Mouse (Mus musculus) midbrain, postnatal 0 days (tissue): ENCODE measurements around the gene Irak3. TPM values are rescaled to one million over a fixed set of nuclear protein-coding genes. Genes with fewer than 3 reads are reported as not detected.

Source experiments
- ATAC-seq: fragments of 200-750 bp; cut with Nextera tagmentation; 2 replicates; pipeline ENCODE4 v1.8.0; 2017; ENCODE audit warnings: moderate number of reproducible peaks, mild to moderate bottlenecking, moderate TSS enrichment, moderate library complexity; ENCODE audit not compliant: low FRiP score
- DNase-seq: peaks from one replicate; pipeline ENCODE4 v3.0.0-alpha.2; 2015; ENCODE audit warnings: low spot score
- H3K27ac ChIP-seq: fragments of 300-500 bp; sonication (generic); 2 replicates; pipeline ENCODE4 v1.5.1; 2014; ENCODE audit warnings: low read depth, mild to moderate bottlenecking, low read length, mixed read lengths
- H3K27me3 ChIP-seq: fragments of 300-500 bp; sonication (generic); 2 replicates; pipeline ENCODE4 v1.6.1; 2014; ENCODE audit warnings: low read length, control low read depth, mixed read lengths; ENCODE audit not compliant: insufficient read depth
- H3K36me3 ChIP-seq: fragments of 300-500 bp; sonication (generic); 2 replicates; pipeline ENCODE4 v1.6.1; 2014; ENCODE audit warnings: low read length, control low read depth, mixed read lengths; ENCODE audit not compliant: insufficient read depth
- H3K4me1 ChIP-seq: fragments of 300-500 bp; sonication (generic); 2 replicates; pipeline ENCODE4 v1.6.1; 2014; ENCODE audit warnings: mild to moderate bottlenecking, control low read depth, antibody characterized with exemption, low read length, mixed read lengths; ENCODE audit not compliant: insufficient read depth
- H3K4me2 ChIP-seq: fragments of 300-500 bp; sonication (generic); 2 replicates; pipeline ENCODE4 v1.6.1; 2014; ENCODE audit warnings: low read depth, mild to moderate bottlenecking, low read length, mixed read lengths; ENCODE audit not compliant: poor library complexity, severe bottlenecking
- H3K4me3 ChIP-seq: fragments of 300-500 bp; sonication (generic); 2 replicates; pipeline ENCODE4 v1.5.1; 2014; ENCODE audit warnings: low read depth, mild to moderate bottlenecking, low read length, moderate library complexity
- H3K9ac ChIP-seq: fragments of 300-500 bp; sonication (generic); replicated peaks from 2 replicates; pipeline ENCODE4 v1.6.1; 2014; ENCODE audit warnings: mild to moderate bottlenecking, low read length, moderate library complexity, mixed read lengths; ENCODE audit not compliant: poor library complexity, severe bottlenecking
- H3K9me3 ChIP-seq: fragments of 300-500 bp; sonication (generic); 2 replicates; pipeline ENCODE4 v1.6.1; 2016; ENCODE audit warnings: low read length, control low read depth
- CTCF ChIP-seq: IDR thresholded peaks from 2 replicates; pipeline ENCODE4 v1.5.1; 2016; ENCODE audit warnings: antibody characterized with exemption, mild to moderate bottlenecking
- WGBS: fragments of 180-500 bp; shearing (Covaris S2); extraction: QIAGEN DNeasy Blood & Tissue Kit; methylation state at CpG from one replicate; pipeline ENCODE4 v1.1.7; 2014; 5-methylcytosine and 5-hydroxymethylcytosine counted together
- polyA plus RNA-seq: library from polyadenylated mRNA; unstranded; fragments of >200 nt; fragmentation: Nextera tagmentation; extraction: Ambion mirVana; gene quantifications from 2 replicates; pipeline ENCODE4 v1.2.1, GENCODE M21; 2015
- total RNA-seq: library from RNA; depleted of rRNA; stranded (reverse); fragments of >200 nt; gene quantifications from 2 replicates; pipeline ENCODE4 v1.2.3, GENCODE M21; 2014; rRNA removed

Irak3 gene
- total and polyA plus RNA-seq, 2 experiments from 2014 or later = 0.19 to 0.60 TPM

- ATAC-seq (no peak), DNase-seq (no peak)
- 78% methylated on average over 3 of the region's 3 CpGs for WGBS
- Histone ChIP-seq H3K9me3 (no peaks in the 10 kb centered on the region), H3K9ac (no peak overlapping the region), H3K4me3 (peak overlapping the region; percentile 62), H3K27me3 (no peaks in the 10 kb centered on the region), H3K36me3 (no peaks in the 10 kb centered on the region), H3K27ac (no peak overlapping the region), H3K4me2 (peak overlapping the region; percentile 93), H3K4me1 (no peaks in the 10 kb centered on the region)
- TF ChIP-seq CTCF = peak; percentile 26
Observed at GRCm38 (mm10) chr10:120111691-120112319, 90.1 kb downstream of the Irak3 start.

DNA sequence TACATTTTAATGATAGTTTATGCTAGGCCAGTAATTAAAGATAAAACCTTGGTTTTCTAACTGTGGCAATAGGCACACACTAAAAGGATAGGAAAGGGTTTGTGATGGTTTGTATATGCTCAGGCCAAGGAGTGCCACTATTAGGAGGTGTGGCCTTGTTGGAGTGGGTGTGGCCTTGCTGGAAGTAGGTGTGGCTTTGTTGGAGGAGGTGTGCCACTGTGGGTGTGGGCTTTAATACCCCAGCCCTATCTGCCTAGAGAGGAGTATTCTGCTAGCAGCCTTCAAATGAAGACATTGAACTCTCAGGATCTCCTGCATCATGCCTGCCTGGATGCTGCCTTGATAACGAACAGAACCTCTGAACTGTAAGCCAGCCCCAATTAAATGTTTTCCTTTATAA lies 101.1 kb downstream of the Irak3 start:
- Histone ChIP-seq H3K9ac (no peak overlapping the region), H3K4me1 (no peaks in the 10 kb centered on the region), H3K9me3 (no peaks in the 10 kb centered on the region), H3K27me3 (no peaks in the 10 kb centered on the region), H3K4me3 (no peak overlapping the region), H3K4me2 (no peak overlapping the region), H3K27ac (no peak overlapping the region), H3K36me3 (no peaks in the 10 kb centered on the region)
- DNase-seq (no peak), ATAC-seq (no peak)
- TF ChIP-seq CTCF = no peak
- 92% methylated on average over 1 of the region's 1 CpGs for WGBS

DNA sequence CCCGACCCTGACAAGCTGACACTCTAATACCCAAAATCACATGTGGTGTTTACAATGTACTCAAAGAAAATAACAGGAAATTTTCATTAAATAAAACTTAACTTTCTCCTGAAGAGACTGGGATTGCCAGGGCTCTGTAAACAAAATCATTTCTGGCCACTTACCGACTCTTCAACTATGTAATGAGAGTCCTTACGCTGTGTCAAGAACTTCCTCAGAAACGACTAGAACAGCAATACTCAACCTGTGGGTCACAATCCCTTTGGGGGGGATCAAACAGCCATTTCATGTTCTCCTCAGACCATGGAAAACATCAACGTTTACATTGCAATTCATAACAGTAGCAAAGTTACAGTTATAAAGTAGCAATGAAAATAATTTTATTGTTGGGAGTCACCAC lies 104.4 kb downstream of the Irak3 start:
- 90% methylated on average over 5 of the region's 5 CpGs for WGBS
- Histone ChIP-seq H3K4me1 (no peaks in the 10 kb centered on the region), H3K9ac (no peak overlapping the region), H3K4me3 (no peak overlapping the region), H3K36me3 (no peaks in the 10 kb centered on the region), H3K27ac (no peak overlapping the region), H3K4me2 (no peak overlapping the region), H3K27me3 (no peaks in the 10 kb centered on the region), H3K9me3 (no peaks in the 10 kb centered on the region)
- DNase-seq (no peak), ATAC-seq (no peak)
- TF ChIP-seq CTCF = no peak

- Histone ChIP-seq H3K4me1 (no peaks in the 10 kb centered on the region), H3K4me3 (no peak overlapping the region), H3K27me3 (no peaks in the 10 kb centered on the region), H3K9ac (no peak overlapping the region), H3K27ac (no peak overlapping the region), H3K36me3 (no peaks in the 10 kb centered on the region), H3K4me2 (no peak overlapping the region), H3K9me3 (no peaks in the 10 kb centered on the region)
- no peak for ATAC-seq
- TF ChIP-seq CTCF = no peak
- no peak for DNase-seq
- WGBS = 94% methylated on average over 5 of the region's 5 CpGs
Observed at GRCm38 (mm10) chr10:120095716-120096115, 106.2 kb downstream of the Irak3 start.

- 91% methylated on average over 9 of the region's 9 CpGs for WGBS
- Histone ChIP-seq H3K4me1 (no peaks in the 10 kb centered on the region), H3K27ac (no peak overlapping the region), H3K36me3 (no peaks in the 10 kb centered on the region), H3K27me3 (no peaks in the 10 kb centered on the region), H3K4me3 (no peak overlapping the region), H3K4me2 (no peak overlapping the region), H3K9me3 (no peaks in the 10 kb centered on the region), H3K9ac (no peak overlapping the region)
- DNase-seq (no peak), ATAC-seq (no peak)
- TF ChIP-seq CTCF = no peak
Observed at GRCm38 (mm10) chr10:120095136-120095535, 106.8 kb downstream of the Irak3 start.

DNA sequence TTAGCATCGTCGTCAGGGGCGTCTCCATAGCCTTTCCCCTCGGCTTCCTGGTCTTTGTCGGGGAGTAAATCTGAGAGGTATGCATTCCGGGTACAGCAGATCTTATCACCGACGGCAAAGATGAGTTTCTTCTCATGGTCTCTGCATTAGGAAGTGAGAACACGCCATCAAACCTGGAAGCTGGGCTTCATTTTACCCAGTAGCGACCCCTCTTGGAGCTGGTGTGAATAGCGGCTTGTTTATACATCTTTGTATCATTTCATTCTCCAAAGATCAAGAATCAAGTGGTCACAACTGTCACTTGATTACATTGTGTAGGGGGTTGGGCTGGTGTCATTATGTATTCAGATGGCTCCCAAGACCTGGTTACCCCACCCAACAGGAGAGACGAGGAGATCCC lies 109.4 kb downstream of the Irak3 start:
- no peak overlapping the region for H3K4me3 ChIP-seq
- H3K36me3 ChIP-seq = no peaks in the 10 kb centered on the region
- DNase-seq (no peak), ATAC-seq (no peak)
- no peak overlapping the region for H3K4me2 ChIP-seq
- H3K27ac ChIP-seq = no peak overlapping the region
- TF ChIP-seq CTCF = no peak
- no peaks in the 10 kb centered on the region for H3K4me1 ChIP-seq
- WGBS = 89% methylated on average over 12 of the region's 12 CpGs
- H3K9me3 ChIP-seq = no peaks in the 10 kb centered on the region
- no peak overlapping the region for H3K9ac ChIP-seq
- H3K27me3 ChIP-seq = no peaks in the 10 kb centered on the region

Other genes with a start within 250 kb of the Irak3 start
- gene Helb, start 89.1 kb downstream of the Irak3 start, total RNA-seq = 1.8 and 4.2 TPM in 2 replicates
- 1.5 and 1.7 TPM in 2 replicates for gene Helb, start 89.1 kb downstream of the Irak3 start, polyA plus RNA-seq
- 40.5 and 70.6 TPM in 2 replicates for gene Tmbim4, start 540 bp downstream of the Irak3 start, total RNA-seq
- gene Tmbim4, start 540 bp downstream of the Irak3 start, polyA plus RNA-seq = 109 and 115 TPM in 2 replicates
- gene Llph, start 24.9 kb upstream of the Irak3 start, total RNA-seq = 4.0 and 6.2 TPM in 2 replicates
- 34.1 and 40.1 TPM in 2 replicates for gene Llph, start 24.9 kb upstream of the Irak3 start, polyA plus RNA-seq